Mouse (Mus musculus) liver, postnatal 0 days (tissue): ENCODE results near the gene Shroom4. TPM values are rescaled to one million over a fixed set of nuclear protein-coding genes. Genes with fewer than 3 reads are reported as not detected.

ENCODE experiments used
- ATAC-seq: fragments of 200-750 bp; cut with Nextera tagmentation; 2 replicates; pipeline ENCODE4 v1.8.0; 2017; ENCODE audit warnings: mild to moderate bottlenecking, moderate library complexity
- DNase-seq: peaks from one replicate; pipeline ENCODE4 v3.0.0-alpha.2; 2016
- H3K27ac ChIP-seq: fragments of 300-500 bp; sonication (generic); 2 replicates; pipeline ENCODE4 v1.5.1; 2014; ENCODE audit warnings: antibody characterized with exemption, moderate library complexity, mild to moderate bottlenecking, low read depth
- H3K27me3 ChIP-seq: fragments of 300-500 bp; sonication (generic); 2 replicates; pipeline ENCODE4 v1.6.1; 2014; ENCODE audit warnings: low read length, control low read depth, mixed read lengths; ENCODE audit not compliant: insufficient read depth
- H3K36me3 ChIP-seq: fragments of 300-500 bp; sonication (generic); replicated peaks from 2 replicates; pipeline ENCODE4 v1.6.1; 2014; ENCODE audit warnings: mild to moderate bottlenecking, control low read depth, low read length, moderate library complexity, mixed read lengths; ENCODE audit not compliant: insufficient read depth
- H3K4me1 ChIP-seq: fragments of 300-500 bp; sonication (generic); 2 replicates; pipeline ENCODE4 v1.6.1; 2014; ENCODE audit warnings: antibody characterized with exemption, mild to moderate bottlenecking, control low read depth; ENCODE audit not compliant: insufficient read depth
- H3K4me2 ChIP-seq: fragments of 300-500 bp; sonication (generic); 2 replicates; pipeline ENCODE4 v1.6.1; 2014; ENCODE audit warnings: low read depth, mild to moderate bottlenecking, low read length, moderate library complexity, mixed read lengths
- H3K4me3 ChIP-seq: fragments of 300-500 bp; sonication (generic); 2 replicates; pipeline ENCODE4 v1.5.1; 2014; ENCODE audit warnings: low read depth, low read length
- H3K9ac ChIP-seq: fragments of 300-500 bp; sonication (generic); replicated peaks from 2 replicates; pipeline ENCODE4 v1.6.1; 2014; ENCODE audit warnings: mild to moderate bottlenecking, moderate library complexity
- H3K9me3 ChIP-seq: fragments of 300-500 bp; sonication (generic); 2 replicates; pipeline ENCODE4 v1.6.1; 2016; ENCODE audit warnings: mild to moderate bottlenecking, control low read depth, low read length, mixed read lengths
- CTCF ChIP-seq: sonication (generic); IDR thresholded peaks from 2 replicates; pipeline ENCODE4 v1.5.1; 2016; ENCODE audit warnings: antibody characterized with exemption, low read depth
- EP300 ChIP-seq: IDR thresholded peaks from 2 replicates; pipeline ENCODE4 v1.6.1; 2016; ENCODE audit warnings: antibody characterized with exemption, low read depth, mild to moderate bottlenecking
- WGBS: fragments of 180-500 bp; shearing (Covaris S2); extraction: QIAGEN DNeasy Blood & Tissue Kit; methylation state at CpG from one replicate; pipeline ENCODE4 v1.1.7; 2014; ENCODE audit not compliant: insufficient replicate concordance; 5-methylcytosine and 5-hydroxymethylcytosine counted together
- polyA plus RNA-seq: library from polyadenylated mRNA; unstranded; fragments of >200 nt; fragmentation: Nextera tagmentation; extraction: Ambion mirVana; gene quantifications from 2 replicates; pipeline ENCODE4 v1.2.1, GENCODE M21; 2015

Shroom4 gene
- polyA plus RNA-seq, 1 experiment from 2014 or later = 0.14 TPM

- H3K4me2 ChIP-seq = peak overlapping the region; percentile 73; the same call in 1 of the 2 replicates
- peak overlapping the region; percentile 47 for H3K4me3 ChIP-seq
- no peak overlapping the region for H3K9ac ChIP-seq
- ATAC-seq = no peak
- TF ChIP-seq CTCF (no peak), EP300 (no peak)
- H3K36me3 ChIP-seq = no peaks in the 10 kb centered on the region
- H3K4me1 ChIP-seq = no peaks in the 10 kb centered on the region
- no peak overlapping the region for H3K27ac ChIP-seq
- WGBS = 22% methylated on average over 1 of the region's 1 CpGs
- peaks cover 4% of the 10 kb centered on the region; the same call in 1 of the 2 replicates for H3K27me3 ChIP-seq
- H3K9me3 ChIP-seq = no peaks in the 10 kb centered on the region
- no peak for DNase-seq
Observed at GRCm38 (mm10) chrX:6399193-6399592, 461 bp upstream of the Shroom4 start.

- ATAC-seq (0 out of 2 replicates have a peak, but pooled peaks have one; percentile 7), DNase-seq (peak; percentile 13)
- no peaks in the 10 kb centered on the region for H3K4me1 ChIP-seq
- H3K27ac ChIP-seq = no peak overlapping the region
- no peak for TF ChIP-seq EP300
- TF ChIP-seq CTCF = no peak
- H3K9me3 ChIP-seq = no peaks in the 10 kb centered on the region
- H3K27me3 ChIP-seq = peaks cover 4% of the 10 kb centered on the region; the same call in 1 of the 2 replicates
- WGBS = 20% methylated on average over 23 of the region's 49 CpGs
- no peak overlapping the region for H3K9ac ChIP-seq
- H3K4me2 ChIP-seq = peak overlapping the region; percentile 73
- no peaks in the 10 kb centered on the region for H3K36me3 ChIP-seq
- peak overlapping the region; percentile 47 for H3K4me3 ChIP-seq
Observed at GRCm38 (mm10) chrX:6400398-6401020, 855 bp downstream of the Shroom4 start.

- no peaks in the 10 kb centered on the region for H3K36me3 ChIP-seq
- no peak for ATAC-seq
- no peak for TF ChIP-seq EP300
- no peak for TF ChIP-seq CTCF
- H3K4me2 ChIP-seq = no peak overlapping the region
- H3K4me3 ChIP-seq = no peak overlapping the region
- peaks cover 4% of the 10 kb centered on the region; the same call in 1 of the 2 replicates for H3K27me3 ChIP-seq
- no peaks in the 10 kb centered on the region for H3K4me1 ChIP-seq
- no peak overlapping the region for H3K9ac ChIP-seq
- no peak for DNase-seq
- 79% methylated on average over 4 of the region's 4 CpGs for WGBS
- no peaks in the 10 kb centered on the region for H3K9me3 ChIP-seq
- no peak overlapping the region for H3K27ac ChIP-seq
Observed at GRCm38 (mm10) chrX:6402921-6403320, 3.3 kb downstream of the Shroom4 start.

- ATAC-seq (no peak), DNase-seq (no peak)
- H3K27ac ChIP-seq = no peak overlapping the region
- TF ChIP-seq CTCF (no peak), EP300 (no peak)
- no peak overlapping the region for H3K4me2 ChIP-seq
- no peak overlapping the region for H3K4me3 ChIP-seq
- no peaks in the 10 kb centered on the region for H3K9me3 ChIP-seq
- WGBS = 33% methylated on average over 6 of the region's 6 CpGs
- H3K4me1 ChIP-seq = no peaks in the 10 kb centered on the region
- no peaks in the 10 kb centered on the region for H3K36me3 ChIP-seq
- H3K9ac ChIP-seq = no peak overlapping the region
- H3K27me3 ChIP-seq = no peaks in the 10 kb centered on the region
Observed at GRCm38 (mm10) chrX:6409114-6409513, 9.5 kb downstream of the Shroom4 start.

GRCm38 (mm10) chrX:6415412-6415811 lies 15.8 kb downstream of the Shroom4 start:
- ATAC-seq (no peak), DNase-seq (no peak)
- H3K4me1 ChIP-seq = no peaks in the 10 kb centered on the region
- no peaks in the 10 kb centered on the region for H3K36me3 ChIP-seq
- no peak overlapping the region for H3K9ac ChIP-seq
- no peak overlapping the region for H3K4me3 ChIP-seq
- no peak overlapping the region for H3K27ac ChIP-seq
- TF ChIP-seq EP300 = no peak
- WGBS = 68% methylated on average over 12 of the region's 12 CpGs
- no peak overlapping the region for H3K4me2 ChIP-seq
- H3K27me3 ChIP-seq = no peaks in the 10 kb centered on the region
- no peaks in the 10 kb centered on the region for H3K9me3 ChIP-seq

- Histone ChIP-seq H3K9me3 (no peaks in the 10 kb centered on the region), H3K27ac (no peak overlapping the region), H3K4me3 (no peak overlapping the region), H3K4me2 (no peak overlapping the region), H3K4me1 (no peaks in the 10 kb centered on the region), H3K27me3 (no peaks in the 10 kb centered on the region), H3K36me3 (no peaks in the 10 kb centered on the region), H3K9ac (no peak overlapping the region)
- DNase-seq (no peak), ATAC-seq (no peak)
- TF ChIP-seq EP300 (no peak), CTCF (no peak)
- 77% methylated on average over 5 of the region's 5 CpGs for WGBS
Observed at GRCm38 (mm10) chrX:6415936-6416335, 16.3 kb downstream of the Shroom4 start.

- Histone ChIP-seq H3K4me3 (no peak overlapping the region), H3K27me3 (no peaks in the 10 kb centered on the region), H3K4me1 (no peaks in the 10 kb centered on the region), H3K4me2 (no peak overlapping the region), H3K36me3 (no peaks in the 10 kb centered on the region), H3K9ac (no peak overlapping the region), H3K27ac (no peak overlapping the region), H3K9me3 (no peaks in the 10 kb centered on the region)
- TF ChIP-seq EP300 (no peak), CTCF (no peak)
- DNase-seq (no peak), ATAC-seq (no peak)
- 30% methylated on average over 4 of the region's 4 CpGs for WGBS
Observed at GRCm38 (mm10) chrX:6418140-6418539, 18.5 kb downstream of the Shroom4 start.
